Mouse (Mus musculus): ENCODE results near the gene Gnai2. TPM values are rescaled to one million over a fixed set of nuclear protein-coding genes. Genes with fewer than 3 reads are reported as not detected.

Gene Gnai2
- total RNA-seq, 4 experiments from 2014 or later: 239 to 252 (median 247) TPM

DNA sequence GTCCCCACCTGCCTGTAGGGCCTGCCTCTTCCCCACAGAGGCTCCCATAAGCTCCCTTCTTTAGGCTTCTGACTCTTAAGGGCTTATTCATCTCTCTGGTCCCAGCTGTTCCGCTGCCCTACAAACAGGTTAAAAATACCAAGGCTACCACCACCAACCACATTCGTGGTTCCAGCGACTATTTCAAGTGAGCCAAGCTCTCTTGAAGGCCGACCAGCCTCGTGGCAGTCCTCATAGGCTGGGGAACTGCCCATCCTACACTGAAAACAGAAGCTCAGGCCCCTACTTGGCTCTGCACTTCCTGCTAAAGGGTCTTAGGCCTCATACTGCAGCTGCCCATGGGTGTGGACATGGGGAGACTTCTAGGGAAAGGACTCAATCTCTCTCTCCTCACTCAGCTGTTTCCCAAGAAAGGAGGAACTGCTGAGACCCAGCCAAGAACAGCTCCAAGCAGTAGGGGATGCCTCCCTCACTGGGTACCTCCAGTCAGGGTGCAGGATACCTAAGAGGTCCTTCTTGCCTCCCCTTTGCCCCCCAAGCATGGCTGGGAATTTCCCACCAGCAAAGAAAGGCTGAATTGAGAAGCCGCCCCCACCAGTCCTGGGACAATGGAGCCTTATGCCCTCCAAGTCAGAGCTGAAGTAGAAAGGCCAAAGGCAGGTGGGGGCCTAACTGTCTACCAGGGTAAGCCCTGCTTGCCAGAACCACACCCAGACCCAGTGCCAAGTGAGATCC lies 23.5 kb downstream of the Gnai2 start:
- DNase-seq (ENCODE audit: low spot score in 2 of 2): no peak

DNA sequence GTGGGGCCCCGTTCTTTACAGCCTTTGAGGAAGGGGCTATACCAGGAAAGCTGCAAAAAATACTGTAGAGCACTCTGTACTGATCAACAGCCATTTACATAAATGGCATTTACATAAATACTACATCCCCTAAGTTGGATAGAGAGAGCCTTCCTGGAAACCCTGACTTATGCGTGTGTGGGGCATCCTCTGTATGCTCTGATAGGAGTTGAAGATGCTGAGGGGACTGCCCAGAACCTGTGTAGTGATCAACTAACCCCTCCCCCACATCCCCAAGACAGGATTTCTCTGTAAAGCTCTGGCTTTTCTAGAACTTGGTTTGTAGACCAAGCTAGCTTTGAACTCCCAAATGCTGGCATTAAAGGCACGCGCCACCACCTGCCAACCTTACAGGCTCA lies 25.7 kb downstream of the Gnai2 start:
- no peak for DNase-seq (ENCODE audit: low spot score in 2 of 2)

DNA sequence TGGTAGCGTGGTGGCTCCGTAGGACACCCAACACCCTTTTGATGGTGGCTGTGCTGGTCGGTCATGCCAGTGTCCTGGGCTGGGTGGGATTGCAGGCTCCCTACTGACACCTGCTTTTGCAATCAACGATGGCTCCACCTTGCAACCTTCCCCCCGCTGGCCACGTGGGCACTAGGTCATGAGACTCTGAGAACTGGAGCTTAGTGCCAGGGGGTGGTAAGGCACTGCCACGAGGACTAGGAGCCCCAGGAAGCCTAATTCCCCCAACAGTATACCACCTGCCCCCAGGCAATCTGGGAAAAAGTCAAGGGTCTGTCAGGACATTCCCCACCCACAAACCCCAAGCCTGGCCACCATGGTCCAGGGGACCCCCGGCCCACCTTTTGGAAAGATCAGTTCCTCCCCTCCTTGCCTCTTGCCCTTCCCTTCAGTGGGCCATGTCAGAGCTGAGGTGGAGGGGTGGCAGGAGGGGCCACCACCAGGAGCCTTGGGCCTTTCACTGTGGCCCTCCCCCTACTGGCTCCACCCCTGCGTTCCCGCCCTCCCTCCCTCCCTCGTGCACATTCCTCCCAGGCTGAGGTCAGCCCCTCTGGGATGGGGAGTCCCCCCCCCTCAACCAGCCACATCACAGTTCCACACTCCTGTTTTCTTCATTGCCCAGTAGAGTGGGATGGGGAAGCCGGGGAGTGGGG lies 26.3 kb downstream of the Gnai2 start, which contains the start of gene Sema3b:
Gene Sema3b (minus strand): TSS at position 489 of the 692 bp plus-strand sequence.
- no peak for DNase-seq (ENCODE audit: low spot score in 2 of 2)

DNA sequence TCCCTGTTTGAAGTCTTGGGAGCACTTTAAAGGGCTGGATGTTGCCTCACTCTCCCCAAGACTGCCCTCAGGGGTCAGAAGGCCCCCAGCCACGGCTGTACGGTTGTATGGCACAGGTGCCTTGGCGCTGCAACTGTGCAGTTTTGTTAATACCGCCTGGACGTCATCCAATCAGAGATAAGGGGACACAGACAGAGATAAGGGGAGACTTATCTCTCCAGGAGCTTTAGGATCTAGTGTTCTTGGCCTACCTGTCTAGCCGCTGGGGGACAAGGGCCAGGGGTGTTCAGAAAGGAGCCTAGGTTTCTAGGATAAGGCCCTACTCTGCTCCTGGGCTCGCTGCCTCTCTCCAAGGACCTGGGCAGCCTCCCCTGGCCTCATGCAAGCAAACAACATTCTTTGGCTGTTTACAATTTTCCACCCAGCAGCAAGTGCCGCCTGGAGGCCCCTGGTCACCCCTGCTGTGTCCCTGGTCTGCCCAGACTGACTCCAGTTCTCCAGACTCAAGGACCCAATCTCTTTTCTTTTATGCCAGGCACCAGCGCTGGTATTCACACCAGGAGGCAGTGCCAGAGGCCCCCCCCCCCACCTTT lies 27.4 kb downstream of the Gnai2 start:
- DNase-seq (ENCODE audit: low spot score in 2 of 2): no peak

DNA sequence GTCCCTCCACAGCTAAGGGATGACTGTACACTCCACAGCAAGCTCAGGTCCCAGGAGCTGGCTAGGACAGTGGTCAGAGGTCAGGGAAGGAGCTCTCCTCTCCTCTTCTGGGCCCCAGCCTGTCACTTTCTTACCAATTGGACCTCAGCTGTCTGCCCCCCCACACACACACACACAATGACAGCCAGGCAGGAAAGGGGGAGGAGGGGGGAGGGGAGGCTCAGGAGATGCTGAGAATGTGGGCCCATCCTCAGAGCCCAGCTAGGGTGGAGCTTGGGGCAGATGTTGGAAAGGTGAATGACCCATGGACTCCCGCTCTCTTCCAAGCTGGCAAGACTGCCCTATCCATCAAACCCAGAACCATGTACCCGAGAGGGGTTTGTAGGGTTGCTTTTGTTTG lies 28.1 kb downstream of the Gnai2 start:
- no peak for DNase-seq (ENCODE audit: low spot score in 2 of 2)

DNA sequence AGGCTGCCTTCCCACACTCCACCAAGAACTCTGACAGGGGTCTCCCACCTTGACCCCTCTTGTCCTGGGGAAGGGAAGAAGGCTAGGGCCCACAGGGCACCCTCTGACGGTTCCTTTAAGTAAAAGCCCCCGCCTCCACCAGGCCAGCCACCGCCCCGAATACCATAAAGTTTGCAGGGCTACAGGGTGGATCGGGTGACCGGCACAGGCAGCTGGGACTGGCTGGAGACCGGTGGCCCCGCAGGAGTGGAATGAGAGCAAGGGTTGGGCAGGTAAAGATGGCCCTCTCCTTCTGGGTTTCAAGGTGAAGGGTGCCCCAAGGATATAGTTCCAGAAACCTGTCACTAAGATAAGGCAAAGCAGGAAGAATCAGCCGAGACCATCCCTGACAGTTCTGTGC lies 28.6 kb downstream of the Gnai2 start:
- no peak for DNase-seq (ENCODE audit: low spot score in 2 of 2)

DNA sequence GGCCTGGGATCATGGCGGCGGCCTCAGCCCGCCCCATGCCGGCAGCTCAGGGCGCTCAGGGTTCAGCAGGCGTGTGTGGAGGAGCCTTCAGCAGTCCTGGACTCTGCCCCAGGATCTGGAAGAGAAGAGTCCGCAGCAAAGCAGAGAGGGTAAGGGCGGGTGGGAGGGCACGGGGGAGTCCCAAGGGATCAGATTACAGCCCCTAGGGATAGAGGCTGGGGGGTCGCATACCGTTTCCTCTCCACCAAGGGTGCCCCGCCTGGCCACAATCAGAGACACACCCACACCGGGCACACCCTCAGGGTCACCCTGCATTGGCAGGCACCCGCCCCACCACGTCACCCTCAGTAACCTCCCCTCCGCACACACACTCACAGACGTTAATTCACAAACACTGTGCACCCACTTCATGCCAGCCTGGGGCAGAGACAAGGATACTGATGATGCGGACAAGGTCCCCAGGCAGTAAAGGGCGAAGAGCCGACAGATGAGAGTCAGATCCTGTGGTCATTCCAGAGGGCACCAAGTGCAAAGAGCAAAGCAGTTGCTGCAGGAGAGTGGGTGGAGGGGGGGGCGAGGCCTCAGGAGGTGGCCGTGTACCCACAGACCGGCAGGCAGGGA lies 30.0 kb downstream of the Gnai2 start:
- DNase-seq (ENCODE audit: low spot score in 2 of 2): no peak

DNA sequence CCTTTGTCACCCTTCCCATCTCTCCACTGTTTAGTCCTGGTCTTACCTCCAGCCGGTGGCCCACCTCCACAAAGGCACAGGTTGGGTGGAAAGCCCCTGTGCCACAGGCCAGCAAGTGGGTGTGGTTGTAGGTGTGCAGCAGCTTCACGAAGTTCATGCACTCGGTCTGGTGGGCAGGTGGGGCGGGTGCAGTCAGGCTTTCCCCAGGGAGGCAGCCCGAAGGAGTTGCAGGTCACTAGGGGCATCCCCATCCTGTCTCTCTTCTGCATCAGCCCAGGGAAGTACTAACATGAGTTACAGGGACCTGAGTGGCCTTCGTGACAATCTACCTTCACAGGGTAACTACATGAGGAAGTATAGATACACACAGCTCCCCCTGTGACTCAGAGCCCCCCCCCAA lies 31.9 kb downstream of the Gnai2 start:
- DNase-seq (ENCODE audit: low spot score in 2 of 2): no peak

DNA sequence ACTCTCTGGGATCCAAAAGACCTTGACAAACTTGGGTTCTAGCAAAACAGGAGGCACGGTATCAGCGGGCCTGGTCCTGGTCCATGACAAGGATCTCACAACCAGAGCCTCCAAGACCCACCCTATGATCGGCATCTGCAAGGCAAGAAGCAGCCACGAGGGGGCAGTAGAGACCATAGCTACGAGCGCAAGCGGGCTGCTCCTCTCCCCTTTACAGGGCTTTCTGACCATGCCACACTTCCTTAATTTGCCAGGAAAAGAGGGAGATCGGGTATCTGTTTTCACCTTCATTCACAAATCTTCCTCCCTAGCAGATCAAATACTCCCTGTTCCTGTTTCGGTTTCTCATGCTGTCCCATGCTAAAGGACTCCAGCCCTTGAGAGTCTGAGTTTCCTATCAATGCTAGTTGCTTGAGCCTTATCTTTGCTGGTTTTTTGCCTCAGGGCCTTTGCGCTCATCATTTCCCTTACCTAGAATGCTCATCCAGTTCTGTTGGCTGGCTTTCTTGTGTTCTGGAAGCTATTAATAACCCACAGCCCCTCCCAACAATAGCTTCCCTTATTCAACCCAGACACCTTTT lies 33.0 kb downstream of the Gnai2 start:
- peak; percentile 62 to 97 for DNase-seq (ENCODE audit: low spot score in 2 of 2)

DNA sequence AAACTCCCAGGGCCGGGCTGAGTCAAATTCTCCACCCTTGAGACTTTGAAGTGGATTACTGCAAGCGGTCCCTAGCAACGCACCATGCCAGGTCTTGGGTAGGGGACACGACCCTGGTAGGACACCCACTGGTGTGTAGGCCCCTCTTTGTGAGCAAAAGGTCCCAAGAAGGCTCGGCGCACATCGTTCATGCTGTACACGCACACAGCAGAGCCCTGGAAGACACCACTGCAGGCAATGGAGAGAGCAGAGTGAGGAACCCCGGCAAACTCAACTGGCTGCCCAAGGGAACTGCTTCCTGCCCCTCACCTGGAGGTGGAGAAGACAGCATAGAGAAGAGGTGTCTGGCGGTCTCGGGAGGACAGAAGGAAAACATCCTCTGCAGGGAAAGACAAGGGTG lies 33.9 kb downstream of the Gnai2 start:
- DNase-seq (ENCODE audit: low spot score in 2 of 2): no peak

DNA sequence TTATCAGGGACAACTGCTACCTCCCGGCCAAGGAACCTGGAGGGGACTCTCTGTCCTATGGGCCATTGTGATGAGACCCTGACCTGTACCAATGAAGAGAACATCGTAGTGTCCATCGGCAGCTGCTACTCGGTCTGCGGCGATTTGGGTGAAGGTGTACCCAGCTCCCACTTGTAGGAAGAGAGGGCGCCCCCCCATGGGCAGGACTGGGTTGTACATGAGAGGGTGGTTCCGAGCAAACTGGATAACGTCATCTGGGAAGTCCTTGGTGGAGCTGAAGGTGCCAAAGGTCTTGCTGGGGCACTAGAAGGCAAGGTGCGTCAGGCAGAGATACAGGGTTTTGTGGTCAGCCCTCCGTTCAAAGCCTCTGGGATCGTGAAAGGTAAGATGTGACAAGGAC lies 34.4 kb downstream of the Gnai2 start:
- no peak for DNase-seq (ENCODE audit: low spot score in 2 of 2)

DNA sequence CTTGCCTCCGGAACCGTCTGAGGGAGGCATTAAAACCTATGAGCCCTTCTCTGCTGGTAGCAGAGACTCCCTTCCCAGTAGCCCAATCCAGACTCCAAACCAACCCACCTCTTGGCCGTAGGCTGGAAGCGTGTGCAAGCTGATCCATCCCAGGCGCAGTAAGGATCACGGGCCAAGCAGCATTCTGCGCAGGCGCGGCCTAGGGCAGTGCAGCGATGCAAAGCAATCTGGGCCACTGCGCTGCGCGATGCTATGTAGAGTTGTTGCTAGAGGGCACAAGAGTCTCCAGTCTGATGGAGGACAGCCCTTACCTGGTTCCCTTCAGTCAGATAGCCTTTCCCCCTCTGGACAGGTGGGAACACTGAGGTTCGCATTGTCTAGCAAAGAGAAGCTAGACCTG lies 35.3 kb downstream of the Gnai2 start:
- DNase-seq (ENCODE audit: low spot score in 2 of 2): no peak

DNA sequence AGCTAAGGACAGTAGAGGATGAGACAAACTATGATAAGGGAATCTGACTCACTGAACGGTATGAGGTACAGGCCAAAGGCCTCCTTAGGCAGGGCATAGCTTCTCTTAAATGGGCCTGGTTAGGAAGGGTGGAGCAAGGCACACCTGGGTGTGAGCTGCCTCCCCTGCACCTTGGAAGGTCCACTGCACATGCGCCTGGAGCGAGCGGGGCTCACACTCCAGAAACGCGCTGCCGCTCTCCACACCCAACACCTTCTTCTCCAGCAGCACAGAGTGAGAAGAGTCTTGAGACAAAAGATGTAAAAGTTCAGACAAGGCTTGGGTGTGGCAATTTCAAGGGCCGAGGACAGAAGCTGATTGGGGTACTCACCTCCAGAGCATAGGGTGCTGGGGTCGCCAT lies 35.7 kb downstream of the Gnai2 start:
- no peak for DNase-seq (ENCODE audit: low spot score in 2 of 2)

DNA sequence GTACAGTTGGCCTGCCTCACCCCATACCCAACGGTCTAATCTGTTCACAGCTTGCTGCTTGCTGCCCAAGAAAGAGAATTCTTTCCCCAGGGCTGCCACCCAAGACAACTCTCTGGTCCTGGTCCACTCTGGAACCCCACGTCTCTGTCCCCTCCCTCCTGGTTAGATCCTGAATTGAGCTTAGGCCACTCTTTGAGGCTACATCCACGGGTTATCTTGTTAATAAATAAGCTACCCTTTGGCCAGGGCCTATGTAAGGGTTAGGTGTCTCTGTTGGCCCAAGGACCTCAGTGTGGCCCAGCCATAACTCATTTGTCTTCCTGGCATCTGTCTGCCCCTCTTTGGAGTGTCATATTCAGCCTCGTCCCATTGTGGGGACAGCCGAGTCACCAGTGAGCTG lies 36.8 kb downstream of the Gnai2 start:
- DNase-seq (ENCODE audit: low spot score in 2 of 2): no peak

DNA sequence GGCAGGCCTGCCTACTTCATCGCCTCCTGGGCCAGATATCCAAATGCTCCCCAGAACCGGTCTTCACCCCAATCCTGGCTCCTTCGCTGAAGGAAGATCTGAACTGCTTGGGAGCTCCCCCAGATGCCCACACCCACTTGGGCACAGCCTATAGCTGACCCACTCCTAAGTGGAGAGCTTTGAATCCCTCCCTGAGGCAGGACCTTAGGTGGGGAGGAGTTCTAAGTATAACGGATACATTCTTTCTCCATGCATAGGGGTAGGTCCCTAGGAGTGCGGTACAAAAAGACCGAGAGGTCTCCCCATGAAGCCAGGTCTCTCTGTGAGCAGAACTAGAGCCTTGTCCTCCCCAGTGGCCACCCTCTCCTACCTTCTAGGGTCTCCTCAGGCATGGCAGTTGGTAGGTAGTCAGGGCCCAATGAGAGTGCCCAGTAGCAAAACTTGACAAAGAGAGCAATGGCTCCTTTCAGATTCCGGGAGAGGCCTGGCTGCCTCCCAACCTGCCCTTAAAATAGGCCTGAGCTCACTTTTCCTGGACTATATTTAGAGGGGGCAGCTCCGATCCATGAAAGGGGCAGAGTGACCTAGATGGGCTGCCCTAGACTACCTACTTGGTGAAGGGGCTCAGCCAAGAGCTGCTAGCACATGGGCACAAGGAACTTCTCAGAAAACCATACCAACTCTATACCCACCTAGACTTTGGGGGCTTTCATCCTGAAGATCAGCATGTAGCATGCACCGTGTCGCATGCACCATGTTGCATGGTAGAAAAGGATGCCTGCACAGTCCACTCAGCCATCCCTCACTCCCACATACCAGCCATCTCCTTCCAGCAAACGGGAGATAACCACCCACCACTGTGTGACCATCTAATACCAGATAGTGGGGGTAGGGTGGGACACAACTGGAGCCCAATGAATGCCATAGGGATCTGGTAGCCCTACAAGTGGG lies 38.3 kb downstream of the Gnai2 start:
- no peak for DNase-seq (ENCODE audit: low spot score in 2 of 2)

DNA sequence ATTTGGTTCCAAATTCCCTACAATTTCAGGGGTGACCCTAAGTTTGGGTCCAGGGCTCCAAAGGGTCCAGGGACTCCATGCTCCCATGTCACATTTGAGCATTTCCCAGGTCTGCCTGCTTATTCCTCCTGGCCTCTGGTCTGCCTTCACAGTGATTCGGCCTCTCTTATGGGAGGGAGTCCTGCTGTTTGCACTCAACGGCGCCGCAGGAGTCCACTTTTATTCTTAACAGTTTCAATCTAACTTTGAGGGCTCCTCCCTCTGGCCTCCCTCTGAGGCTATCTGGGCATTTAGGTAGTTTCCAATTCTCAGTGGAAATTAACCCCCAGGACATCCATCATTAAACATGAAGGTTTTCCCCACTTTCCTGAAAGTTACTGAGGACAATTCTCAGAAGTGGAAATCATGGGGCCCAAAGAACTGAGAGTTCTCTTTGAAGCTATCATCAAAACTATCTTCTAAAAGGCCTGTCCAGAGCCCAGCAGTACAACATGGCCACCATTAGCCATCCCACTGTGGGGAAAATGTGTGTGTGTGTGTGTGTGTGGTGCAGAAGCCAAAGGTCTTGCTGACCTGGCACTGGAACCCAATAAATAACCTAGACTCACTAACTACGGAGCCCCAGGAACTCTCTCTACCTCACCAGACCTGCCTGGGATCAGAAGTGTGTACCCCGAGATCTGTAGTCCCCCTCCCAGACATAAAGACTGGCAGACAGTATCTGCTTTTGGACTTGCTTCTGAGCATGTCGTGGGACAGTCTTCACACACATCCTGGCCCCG lies 40.7 kb downstream of the Gnai2 start:
- DNase-seq (ENCODE audit: low spot score in 2 of 2): no peak

DNA sequence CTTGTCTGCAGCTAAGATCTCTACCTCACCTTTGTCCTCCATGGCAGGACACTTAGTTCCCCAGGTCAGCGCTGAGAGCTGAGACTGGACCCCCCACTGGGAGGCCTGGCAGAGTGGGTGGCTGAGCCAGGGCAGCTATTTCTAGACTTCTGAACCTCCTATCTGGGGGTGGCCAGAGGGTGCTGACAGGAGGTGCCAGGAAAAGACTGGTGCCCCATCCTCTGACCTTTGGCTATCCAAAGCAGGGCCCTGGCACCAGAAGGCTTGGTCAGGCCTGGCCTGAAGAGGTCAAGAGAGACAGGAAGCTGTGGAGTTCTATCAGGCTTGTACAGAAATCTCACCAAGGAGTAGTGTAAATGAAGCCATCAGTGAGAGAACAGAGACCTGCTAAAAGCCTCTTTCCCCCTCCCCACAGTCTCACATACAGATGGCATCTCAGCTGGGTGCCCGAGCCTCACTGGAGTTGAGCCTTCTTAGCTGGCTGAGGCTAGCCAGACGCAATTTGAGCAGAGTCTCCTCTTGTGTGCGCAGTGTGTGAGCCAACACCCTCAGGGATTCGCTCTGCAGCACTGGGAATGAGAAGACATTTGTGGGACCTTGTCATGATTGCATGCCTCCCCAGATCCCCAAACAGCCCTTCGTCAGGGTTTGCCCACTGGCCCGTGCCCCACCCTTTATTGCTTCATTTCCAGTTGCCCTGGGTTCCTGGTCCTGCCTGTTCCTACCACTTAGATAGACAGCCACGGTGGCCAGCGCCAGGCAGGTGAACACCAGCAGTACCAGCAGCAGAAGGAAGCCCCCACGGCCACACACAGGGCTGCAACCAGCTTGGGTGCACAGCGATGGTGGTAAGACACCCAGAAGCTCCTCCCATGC lies 41.8 kb downstream of the Gnai2 start:
- DNase-seq (ENCODE audit: low spot score in 2 of 2): no peak

DNA sequence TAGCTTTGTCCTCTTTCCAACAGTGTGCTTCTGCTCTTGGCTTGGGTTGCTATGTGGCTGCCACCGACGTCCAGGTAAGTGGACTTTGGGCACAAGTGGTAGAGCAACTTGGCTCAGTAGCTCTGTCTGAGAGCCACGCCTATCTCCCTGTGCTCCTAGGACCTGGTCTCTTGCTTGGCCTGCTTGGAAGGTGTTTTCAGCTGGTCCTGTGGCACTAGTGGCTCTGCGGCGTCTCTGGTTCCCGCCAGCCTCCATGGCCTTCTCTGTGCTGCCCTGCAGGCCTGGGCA lies 44.5 kb downstream of the Gnai2 start:
- no peak for DNase-seq (ENCODE audit: low spot score in 2 of 2)

DNA sequence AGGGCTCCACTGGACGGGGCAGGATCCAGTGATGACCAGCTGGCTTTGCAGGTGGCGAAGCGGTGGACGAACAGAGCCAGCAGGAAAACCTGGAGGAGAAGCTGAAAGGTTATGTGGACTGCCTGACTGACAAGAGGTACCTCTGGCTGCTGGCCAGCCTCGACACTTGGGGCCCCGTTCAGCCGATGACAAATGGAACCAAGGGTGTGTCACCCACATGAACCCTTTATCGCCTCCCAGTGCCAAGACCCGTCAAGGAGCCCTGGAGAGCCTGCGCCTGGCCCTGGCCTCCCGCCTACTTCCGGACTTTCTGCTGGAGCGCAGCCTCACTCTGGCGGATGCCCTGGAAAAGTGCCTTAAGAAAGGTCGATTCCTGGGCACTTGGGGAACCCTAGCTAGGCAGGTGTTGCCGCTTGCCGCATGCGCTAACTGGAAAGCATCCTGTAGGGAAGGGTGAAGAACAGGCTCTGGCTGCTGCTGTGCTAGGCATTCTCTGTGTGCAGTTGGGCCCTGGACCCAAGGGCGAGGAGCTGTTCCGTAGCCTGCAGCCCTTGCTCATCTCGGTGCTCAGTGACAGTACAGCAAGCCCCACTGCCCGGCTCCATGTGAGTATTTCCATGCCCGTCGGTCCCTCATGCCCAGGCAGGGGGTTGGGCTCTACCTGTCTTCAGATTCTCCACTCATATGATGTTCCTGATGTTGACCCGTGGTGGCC lies 45.0 kb downstream of the Gnai2 start:
- no peak for DNase-seq (ENCODE audit: low spot score in 2 of 2)
